Mouse (Mus musculus) embryonic facial prominence, embryonic 12.5 days (tissue): Measurements from ENCODE around the gene Actn2. TPM values are rescaled to one million over a fixed set of nuclear protein-coding genes. Genes with fewer than 3 reads are reported as not detected.

ENCODE experiments used
- ATAC-seq: fragments of 200-750 bp; cut with Nextera tagmentation; 2 replicates; pipeline ENCODE4 v1.8.0; 2017; ENCODE audit not compliant: insufficient number of reproducible peaks, insufficient read depth, low FRiP score, low TSS enrichment
- H3K27ac ChIP-seq: fragments of 300-500 bp; sonication (generic); 2 replicates; pipeline ENCODE4 v1.5.1; 2016; ENCODE audit warnings: mild to moderate bottlenecking
- H3K27me3 ChIP-seq: fragments of 300-500 bp; sonication (generic); 2 replicates; pipeline ENCODE4 v1.6.1; 2016; ENCODE audit warnings: mild to moderate bottlenecking, moderate library complexity
- H3K36me3 ChIP-seq: fragments of 300-500 bp; sonication (generic); 2 replicates; pipeline ENCODE4 v1.6.1; 2016; ENCODE audit warnings: mild to moderate bottlenecking
- H3K4me1 ChIP-seq: fragments of 300-500 bp; sonication (generic); 2 replicates; pipeline ENCODE4 v1.6.1; 2016
- H3K4me2 ChIP-seq: fragments of 300-500 bp; sonication (generic); replicated peaks from 2 replicates; pipeline ENCODE4 v1.6.1; 2016; ENCODE audit warnings: mild to moderate bottlenecking, moderate library complexity
- H3K4me3 ChIP-seq: fragments of 300-500 bp; sonication (generic); 2 replicates; pipeline ENCODE4 v1.5.1; 2016; ENCODE audit warnings: mild to moderate bottlenecking
- H3K9ac ChIP-seq: fragments of 300-500 bp; sonication (generic); 2 replicates; pipeline ENCODE4 v1.6.1; 2016; ENCODE audit warnings: mild to moderate bottlenecking, moderate library complexity
- H3K9me3 ChIP-seq: fragments of 300-500 bp; sonication (generic); 2 replicates; pipeline ENCODE4 v1.6.1; 2016; ENCODE audit warnings: mild to moderate bottlenecking, moderate library complexity
- WGBS: fragments of 180-500 bp; shearing (Covaris S2); methylation state at CpG from one replicate; pipeline ENCODE4 v1.1.7; 2016; 5-methylcytosine and 5-hydroxymethylcytosine counted together
- polyA plus RNA-seq: library from polyadenylated mRNA; unstranded; fragments of >200 nt; fragmentation: Nextera tagmentation; extraction: Ambion mirVana; gene quantifications from 2 replicates; pipeline ENCODE4 v1.2.1, GENCODE M21; 2016

The Actn2 gene
- 33.6 and 36.1 TPM in 2 replicates for polyA plus RNA-seq

DNA sequence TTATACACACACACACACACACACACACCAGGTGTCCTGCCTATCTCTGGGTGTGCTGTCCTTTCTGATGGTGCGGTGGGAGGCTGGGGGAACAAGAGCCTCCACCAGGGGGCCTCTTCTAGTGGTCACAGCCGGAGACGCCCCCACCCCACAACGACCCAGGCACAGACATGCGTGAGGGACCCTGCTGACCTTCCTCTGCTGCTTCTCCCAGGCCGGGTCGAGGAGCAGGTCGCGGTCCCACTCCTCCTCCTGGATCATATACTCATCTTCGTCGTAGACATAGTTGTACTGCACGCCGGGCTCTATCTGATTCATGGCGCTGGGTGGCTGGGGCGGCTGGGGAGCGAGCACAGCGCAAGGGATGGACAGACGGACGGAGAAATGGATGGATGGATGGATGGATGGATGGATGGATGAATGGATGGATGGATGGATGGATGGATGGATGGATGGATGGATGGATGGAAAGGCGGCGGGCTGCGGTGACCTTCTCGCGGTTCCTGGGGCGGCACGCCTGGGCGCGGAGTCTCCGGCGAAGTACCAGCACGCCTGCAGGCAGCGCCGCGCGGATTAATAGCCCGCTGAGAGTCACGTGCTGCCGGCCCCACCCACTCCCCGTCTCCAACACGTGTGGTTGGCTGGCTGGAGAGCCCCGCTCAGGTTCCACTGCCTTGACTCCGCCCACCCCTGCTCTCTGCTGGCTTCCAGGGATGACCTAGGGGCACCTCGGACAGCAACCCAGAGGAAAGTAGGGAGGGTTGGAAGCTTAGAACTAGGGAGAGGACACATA, at the start of gene Actn2:
Actn2 (minus strand) TSS at position 578 of the 793 bp plus-strand sequence.
- peak within 1 kb of the TSS; percentile 58 for H3K9ac ChIP-seq
- peak; percentile 96 for ATAC-seq
- H3K27me3 ChIP-seq, result no peaks in the 10 kb centered on the region
- H3K4me1 ChIP-seq, result 0 out of 2 replicates have a peak, but pooled peaks cover 7% of the 10 kb centered on the region
- H3K27ac ChIP-seq, result no peak within 1 kb of the TSS
- peak within 1 kb of the TSS; percentile 38 for H3K4me3 ChIP-seq
- under 1% methylated on average over 37 of the region's 43 CpGs for WGBS
- peak within 1 kb of the TSS; percentile 82 for H3K4me2 ChIP-seq
- no peaks in the 10 kb centered on the region for H3K36me3 ChIP-seq
- H3K9me3 ChIP-seq, result no peaks in the 10 kb centered on the region

DNA sequence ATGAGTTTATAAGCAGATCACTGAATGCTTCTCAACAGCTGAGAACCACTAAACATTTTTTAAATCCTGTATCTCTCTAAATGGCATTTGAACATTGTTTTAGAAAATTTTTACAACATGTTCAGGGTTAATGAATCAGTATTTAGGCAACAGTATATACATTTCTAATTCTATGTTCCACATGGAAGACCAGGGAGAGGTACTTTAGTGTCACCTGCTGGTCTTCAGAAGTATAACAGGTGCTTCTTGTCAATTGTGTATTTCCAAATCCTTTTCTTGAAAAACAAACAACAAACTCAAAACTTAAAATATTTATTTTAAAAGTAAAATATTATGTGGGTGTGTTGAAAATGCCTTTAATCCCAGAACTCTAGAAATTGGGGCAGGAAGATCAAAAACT, 45.7 kb upstream of the Actn2 start:
- Histone ChIP-seq H3K9me3 (no peaks in the 10 kb centered on the region), H3K9ac (no peak overlapping the region), H3K27me3 (no peaks in the 10 kb centered on the region), H3K4me2 (no peak overlapping the region), H3K4me3 (no peak overlapping the region), H3K36me3 (no peaks in the 10 kb centered on the region), H3K27ac (no peak overlapping the region), H3K4me1 (no peaks in the 10 kb centered on the region)
- no peak for ATAC-seq

DNA sequence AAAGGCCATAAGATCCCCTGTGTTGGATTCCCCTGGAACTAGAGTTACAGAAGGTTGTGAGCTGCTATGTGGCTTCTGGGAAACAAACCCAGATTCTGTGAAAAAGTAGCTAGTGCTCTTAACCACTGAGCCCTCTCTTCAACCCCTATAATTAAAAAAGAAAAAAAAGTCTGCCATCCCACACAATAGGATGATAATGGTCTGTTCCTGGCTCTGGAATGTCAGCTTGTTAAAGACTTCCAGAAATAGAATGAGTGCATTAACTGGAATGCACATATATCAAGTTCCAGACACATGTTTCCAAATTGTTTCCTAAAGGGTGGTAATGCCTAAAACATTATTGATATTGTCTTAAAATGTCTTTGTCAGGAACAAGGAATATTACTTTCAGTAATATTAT, 44.2 kb upstream of the Actn2 start:
- no peak overlapping the region for H3K4me2 ChIP-seq
- no peak overlapping the region for H3K9ac ChIP-seq
- H3K27ac ChIP-seq, result no peak overlapping the region
- no peak for ATAC-seq
- no peaks in the 10 kb centered on the region for H3K9me3 ChIP-seq
- no peaks in the 10 kb centered on the region for H3K4me1 ChIP-seq
- H3K4me3 ChIP-seq, result no peak overlapping the region
- H3K27me3 ChIP-seq, result no peaks in the 10 kb centered on the region
- no peaks in the 10 kb centered on the region for H3K36me3 ChIP-seq

DNA sequence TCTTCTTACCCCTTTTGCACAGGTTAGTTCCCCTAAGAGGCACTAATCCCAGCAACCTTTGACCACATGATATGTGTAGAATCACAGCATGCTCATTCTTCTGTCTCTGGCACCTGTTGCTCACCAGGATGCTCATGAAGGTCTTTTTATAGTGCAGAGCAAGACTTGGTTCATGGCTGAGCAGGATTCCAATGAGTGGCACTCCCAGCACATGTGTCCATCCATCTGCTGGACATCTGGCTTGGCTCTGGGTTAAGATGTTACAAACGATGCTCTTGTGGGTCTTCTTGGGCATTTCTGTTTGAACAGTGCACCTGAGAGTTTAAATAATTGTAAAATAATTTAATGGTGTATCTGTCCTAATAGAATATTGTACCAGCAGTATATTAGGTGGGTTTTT, 36.2 kb upstream of the Actn2 start:
- Histone ChIP-seq H3K4me3 (no peak overlapping the region), H3K36me3 (no peaks in the 10 kb centered on the region), H3K9me3 (no peaks in the 10 kb centered on the region), H3K9ac (no peak overlapping the region), H3K27ac (no peak overlapping the region), H3K4me1 (no peaks in the 10 kb centered on the region), H3K27me3 (no peaks in the 10 kb centered on the region), H3K4me2 (no peak overlapping the region)
- WGBS, result 58% methylated on average over 1 of the region's 1 CpGs
- ATAC-seq, result no peak

DNA sequence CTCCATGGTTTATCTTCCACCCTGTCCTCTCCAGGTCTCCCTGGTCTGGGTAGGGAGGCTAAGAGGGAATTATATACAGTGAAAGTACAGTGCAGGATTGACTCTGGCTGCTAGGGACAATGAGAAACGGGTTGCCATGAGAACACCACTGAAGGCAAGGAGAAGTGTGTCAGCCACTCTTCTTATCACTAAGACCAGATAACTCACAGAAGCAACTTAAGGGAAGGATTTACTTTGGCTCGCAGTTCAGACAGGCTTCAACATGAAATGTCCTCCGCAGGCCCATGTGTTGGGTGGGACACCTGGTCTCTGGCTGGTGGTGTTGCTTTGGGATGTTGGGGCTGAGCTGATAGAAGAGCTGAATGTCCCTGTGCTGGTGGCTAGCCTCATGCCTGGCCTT, 32.2 kb upstream of the Actn2 start:
- 83% methylated on average over 3 of the region's 3 CpGs for WGBS
- Histone ChIP-seq H3K9ac (no peak overlapping the region), H3K27ac (no peak overlapping the region), H3K27me3 (no peaks in the 10 kb centered on the region), H3K4me3 (no peak overlapping the region), H3K36me3 (no peaks in the 10 kb centered on the region), H3K4me1 (no peaks in the 10 kb centered on the region), H3K4me2 (no peak overlapping the region), H3K9me3 (no peaks in the 10 kb centered on the region)
- ATAC-seq, result no peak

DNA sequence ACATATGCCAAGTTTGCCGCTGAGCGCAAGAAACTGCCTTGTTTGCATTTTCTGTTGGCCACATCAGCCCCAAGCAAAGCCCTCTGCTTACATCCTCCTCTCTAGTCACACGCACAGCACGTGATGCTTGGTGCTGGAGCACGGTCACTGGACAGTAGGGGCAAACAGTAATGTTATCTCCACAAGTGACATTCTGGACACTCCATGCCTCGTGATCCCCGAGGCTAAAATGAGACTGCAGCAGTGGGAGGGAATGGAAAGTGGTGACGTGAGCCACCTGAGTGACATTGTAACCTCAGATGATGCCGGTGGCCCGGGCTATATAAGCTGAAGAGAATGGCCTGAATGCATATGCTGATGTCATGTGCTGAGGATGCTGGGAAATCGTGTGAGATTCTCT, 29.4 kb upstream of the Actn2 start:
- Histone ChIP-seq H3K9me3 (no peaks in the 10 kb centered on the region), H3K4me2 (no peak overlapping the region), H3K9ac (no peak overlapping the region), H3K36me3 (no peaks in the 10 kb centered on the region), H3K4me1 (no peaks in the 10 kb centered on the region), H3K27ac (no peak overlapping the region), H3K4me3 (no peak overlapping the region), H3K27me3 (no peaks in the 10 kb centered on the region)
- WGBS, result 84% methylated on average over 11 of the region's 11 CpGs
- ATAC-seq, result no peak

DNA sequence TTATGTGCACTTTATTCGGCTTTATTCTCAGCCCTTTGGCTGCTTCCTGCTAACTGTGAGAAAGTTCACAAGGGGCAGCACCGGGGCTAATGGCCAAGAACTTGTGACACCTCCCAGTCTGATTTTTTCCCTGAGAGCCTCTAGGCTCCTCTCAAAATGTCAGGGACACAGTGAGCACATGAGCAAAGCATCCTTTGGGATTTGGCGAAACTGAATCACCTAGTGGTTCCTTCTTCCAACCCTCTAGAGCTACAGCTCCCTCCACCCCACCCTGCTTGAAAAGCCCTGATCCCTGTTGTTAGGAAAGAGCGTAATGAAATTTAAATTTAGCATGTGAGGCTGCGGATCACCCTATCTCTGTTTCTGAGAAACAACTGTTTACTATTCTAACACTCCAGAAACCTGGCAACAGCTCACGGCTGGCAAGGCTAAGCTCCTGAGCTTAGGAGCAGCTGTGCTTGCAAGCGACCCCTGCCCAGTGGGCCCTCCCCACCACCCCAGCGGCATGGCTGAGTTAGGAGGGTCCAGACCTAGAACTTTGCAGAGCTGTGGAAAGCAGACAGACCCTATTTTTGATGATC, 28.6 kb upstream of the Actn2 start:
- Histone ChIP-seq H3K9me3 (no peaks in the 10 kb centered on the region), H3K4me1 (no peaks in the 10 kb centered on the region), H3K4me3 (no peak overlapping the region), H3K36me3 (no peaks in the 10 kb centered on the region), H3K9ac (no peak overlapping the region), H3K27me3 (no peaks in the 10 kb centered on the region), H3K27ac (no peak overlapping the region), H3K4me2 (no peak overlapping the region)
- ATAC-seq, result no peak
- 57% methylated on average over 8 of the region's 8 CpGs for WGBS

DNA sequence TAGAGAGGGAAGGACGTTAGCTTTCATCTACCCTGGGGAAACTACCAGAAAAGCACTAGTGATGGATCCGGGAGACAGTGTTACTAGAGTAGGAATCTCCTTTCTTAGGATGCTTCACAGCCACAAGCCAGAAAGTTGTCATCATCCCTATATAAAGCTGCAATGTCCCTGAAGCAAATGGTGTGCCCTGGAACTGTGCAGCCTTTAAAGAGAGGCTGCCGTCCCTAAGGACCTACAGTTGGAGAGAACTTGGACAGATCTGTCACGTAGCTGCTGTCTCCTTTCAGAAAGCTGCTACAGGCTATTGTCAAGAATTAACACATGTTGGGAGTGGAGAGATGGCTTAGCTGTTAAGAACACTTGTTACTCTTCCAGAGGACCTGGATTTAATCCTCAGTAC, 20.9 kb upstream of the Actn2 start:
- Histone ChIP-seq H3K9ac (no peak overlapping the region), H3K27ac (no peak overlapping the region), H3K27me3 (no peaks in the 10 kb centered on the region), H3K4me3 (no peak overlapping the region), H3K36me3 (no peaks in the 10 kb centered on the region), H3K4me2 (no peak overlapping the region), H3K9me3 (no peaks in the 10 kb centered on the region), H3K4me1 (no peaks in the 10 kb centered on the region)
- 72% methylated on average over 4 of the region's 4 CpGs for WGBS
- no peak for ATAC-seq

DNA sequence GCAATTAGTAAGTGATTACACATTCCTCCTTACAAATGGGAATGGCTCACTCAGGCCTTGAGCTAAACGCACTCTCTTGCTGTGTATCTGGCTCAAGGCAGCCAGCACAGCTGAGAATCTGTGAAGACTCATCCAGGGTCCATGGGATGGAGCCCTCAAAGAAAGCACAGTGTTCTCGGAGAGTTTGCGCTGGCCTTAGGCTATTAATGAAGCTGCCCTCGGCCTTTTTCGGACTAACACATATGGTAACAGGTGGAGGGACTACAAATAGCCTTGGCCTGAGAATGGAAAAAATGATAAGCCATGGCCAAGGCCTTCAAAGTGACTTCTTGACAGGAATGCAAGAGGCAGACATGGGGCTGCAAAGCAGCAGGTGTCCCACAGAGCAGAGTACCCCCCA, 17.0 kb upstream of the Actn2 start:
- H3K4me3 ChIP-seq, result no peak overlapping the region
- H3K27me3 ChIP-seq, result no peaks in the 10 kb centered on the region
- H3K36me3 ChIP-seq, result no peaks in the 10 kb centered on the region
- H3K27ac ChIP-seq, result no peak overlapping the region
- no peak overlapping the region for H3K4me2 ChIP-seq
- ATAC-seq, result no peak
- no peaks in the 10 kb centered on the region for H3K4me1 ChIP-seq
- WGBS, result 75% methylated on average over 5 of the region's 5 CpGs
- H3K9me3 ChIP-seq, result no peaks in the 10 kb centered on the region
- H3K9ac ChIP-seq, result no peak overlapping the region

DNA sequence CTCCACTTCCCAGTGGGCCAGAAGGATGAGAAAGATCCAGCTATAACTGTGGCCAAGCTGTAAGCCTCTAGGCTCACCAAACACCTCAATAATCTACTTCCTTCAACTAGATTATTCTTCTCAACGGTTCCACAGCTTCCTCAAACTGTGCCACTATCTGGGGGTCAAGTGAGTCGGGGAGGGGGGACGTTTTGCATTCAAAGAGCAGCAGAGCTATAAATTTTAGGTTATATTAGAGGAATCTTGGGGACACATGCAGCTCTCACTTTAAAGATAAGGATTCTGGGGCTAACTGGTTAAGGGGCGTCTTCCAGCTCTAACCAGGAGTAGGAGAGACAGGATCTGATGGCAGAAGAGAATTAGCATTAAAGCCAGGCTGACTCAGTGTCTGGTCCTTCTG, 15.6 kb upstream of the Actn2 start:
- no peak overlapping the region for H3K27ac ChIP-seq
- ATAC-seq, result no peak
- 70% methylated on average over 4 of the region's 4 CpGs for WGBS
- no peak overlapping the region for H3K4me3 ChIP-seq
- no peaks in the 10 kb centered on the region for H3K36me3 ChIP-seq
- no peaks in the 10 kb centered on the region for H3K4me1 ChIP-seq
- H3K9me3 ChIP-seq, result no peaks in the 10 kb centered on the region
- H3K27me3 ChIP-seq, result no peaks in the 10 kb centered on the region
- H3K9ac ChIP-seq, result no peak overlapping the region
- H3K4me2 ChIP-seq, result no peak overlapping the region

DNA sequence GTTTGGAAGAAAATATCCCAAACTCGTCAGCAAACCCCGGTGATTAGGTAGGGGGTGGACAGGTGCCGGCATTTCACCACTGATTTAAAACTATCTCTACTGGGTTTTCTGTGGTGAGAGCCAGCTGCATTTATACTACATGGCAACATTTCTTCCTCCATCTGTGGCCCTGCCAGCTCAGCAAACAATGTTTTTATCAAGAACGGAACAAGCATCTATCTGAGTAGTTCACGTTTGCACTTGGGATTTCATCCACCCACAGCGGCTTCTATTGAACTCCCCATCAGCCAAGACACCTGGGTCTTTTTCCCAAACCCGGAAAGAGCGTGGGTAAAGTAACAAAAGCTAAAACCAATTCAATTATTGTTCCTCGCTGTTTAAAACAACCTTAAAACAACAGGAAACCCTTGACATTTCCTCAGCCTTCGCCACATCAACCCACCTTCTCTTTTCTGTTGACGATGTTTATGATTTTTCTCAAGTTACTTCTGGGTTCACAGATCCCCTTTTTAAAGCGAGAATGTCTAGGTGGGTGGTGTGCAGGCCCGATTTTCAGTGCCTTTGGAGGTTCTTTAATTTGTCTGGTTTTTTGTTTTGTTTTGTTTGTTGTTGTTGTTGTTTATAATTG, 8.8 kb upstream of the Actn2 start:
- Histone ChIP-seq H3K9me3 (no peaks in the 10 kb centered on the region), H3K4me2 (no peak overlapping the region), H3K4me3 (no peak overlapping the region), H3K27ac (no peak overlapping the region), H3K4me1 (no peaks in the 10 kb centered on the region), H3K27me3 (no peaks in the 10 kb centered on the region), H3K36me3 (no peaks in the 10 kb centered on the region), H3K9ac (no peak overlapping the region)
- ATAC-seq, result no peak
- 72% methylated on average over 13 of the region's 13 CpGs for WGBS

DNA sequence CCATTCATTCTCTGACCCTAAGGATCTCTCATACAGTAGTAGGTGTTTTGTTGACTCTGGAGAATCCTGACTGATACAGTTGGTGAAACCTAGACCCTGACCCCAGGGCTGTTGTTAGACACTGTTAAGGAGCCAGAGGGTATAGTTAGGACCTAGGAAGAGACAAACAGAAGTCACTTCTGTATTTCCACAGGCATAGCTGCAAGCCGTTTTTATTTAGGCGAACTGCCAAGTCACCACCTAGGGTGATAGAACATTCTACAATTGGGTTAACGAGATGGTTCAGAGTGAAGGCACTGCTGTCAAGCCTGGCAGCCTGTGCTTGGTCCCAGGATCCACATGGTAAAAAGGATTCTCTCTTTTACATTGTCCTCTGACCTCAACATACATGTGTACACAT, 6.3 kb upstream of the Actn2 start:
- H3K4me2 ChIP-seq, result no peak overlapping the region
- H3K27me3 ChIP-seq, result no peaks in the 10 kb centered on the region
- no peak overlapping the region for H3K27ac ChIP-seq
- H3K4me3 ChIP-seq, result no peak overlapping the region
- no peak overlapping the region for H3K9ac ChIP-seq
- ATAC-seq, result no peak
- H3K9me3 ChIP-seq, result no peaks in the 10 kb centered on the region
- 84% methylated on average over 3 of the region's 3 CpGs for WGBS
- no peaks in the 10 kb centered on the region for H3K4me1 ChIP-seq
- H3K36me3 ChIP-seq, result no peaks in the 10 kb centered on the region
